Mouse (Mus musculus): ENCODE measurements around the gene Glipr1. TPM values are rescaled to one million over a fixed set of nuclear protein-coding genes. Genes with fewer than 3 reads are reported as not detected.

Glipr1 gene
- polyA plus RNA-seq, 1 experiment = 790 TPM

DNA sequence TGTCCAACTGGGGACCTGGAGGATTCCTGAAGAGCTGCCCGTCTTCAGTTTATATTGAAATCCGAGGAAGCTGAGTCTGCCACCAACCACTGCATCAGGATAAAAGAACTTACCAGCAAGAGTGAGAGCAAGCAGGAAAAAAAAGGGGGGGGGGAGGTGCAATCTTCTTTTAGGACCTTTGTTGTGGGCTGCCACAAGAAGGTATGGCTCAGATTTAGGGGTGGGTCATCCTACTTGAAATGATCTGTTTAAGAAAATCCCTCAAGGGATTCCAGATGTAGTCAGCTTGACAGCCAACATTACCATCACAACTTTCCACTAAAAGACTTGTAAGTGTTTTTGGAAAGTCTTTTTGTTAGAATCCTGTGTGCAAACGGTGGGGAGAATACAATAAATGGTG is 2.7 kb downstream of the Glipr1 start:
- Histone ChIP-seq H3K4me1 (ENCODE audit: control insufficient read depth, insufficient read depth, low read length) (peaks cover 30% of the 10 kb centered on the region), H3K4me3 (ENCODE audit: insufficient read depth, low read length) (no peak overlapping the region), H3K27ac (ENCODE audit: insufficient read depth, low read depth, low read length) (peak overlapping the region; percentile 74)
- TF ChIP-seq CTCF (IDR thresholded peaks at IDR 0.05; ENCODE audit: low read depth, low read length) (no peak), POLR2A (IDR thresholded peaks at IDR 0.05; ENCODE audit: borderline replicate concordance, low read depth, low read length) (no peak)

DNA sequence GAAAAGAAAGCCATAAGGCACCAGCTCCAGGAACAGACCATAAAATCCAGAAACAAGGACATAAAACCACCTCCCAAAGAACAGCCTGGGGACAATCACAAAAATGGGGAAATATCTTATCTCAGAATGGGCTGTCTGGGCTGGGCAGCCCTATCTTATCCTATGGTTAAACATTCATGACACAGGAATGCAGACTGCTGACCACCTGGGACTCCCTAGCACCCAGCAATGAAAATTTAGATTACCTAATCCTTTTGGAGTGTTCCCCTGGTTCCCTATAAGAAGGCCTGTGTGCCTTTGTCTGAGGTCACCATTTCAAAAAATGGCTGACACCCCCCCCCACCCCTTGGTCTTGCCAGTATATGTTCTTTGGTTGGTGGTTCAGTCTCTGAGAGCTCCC is 4.8 kb downstream of the Glipr1 start:
- TF ChIP-seq POLR2A (IDR thresholded peaks at IDR 0.05; ENCODE audit: borderline replicate concordance, low read depth, low read length) = no peak
- Histone ChIP-seq H3K4me3 (ENCODE audit: insufficient read depth, low read length) (no peak overlapping the region), H3K4me1 (ENCODE audit: control insufficient read depth, insufficient read depth, low read length) (peaks cover 34% of the 10 kb centered on the region), H3K27ac (ENCODE audit: insufficient read depth, low read depth, low read length) (peak overlapping the region; percentile 28; the same call in 1 of the 2 replicates)

DNA sequence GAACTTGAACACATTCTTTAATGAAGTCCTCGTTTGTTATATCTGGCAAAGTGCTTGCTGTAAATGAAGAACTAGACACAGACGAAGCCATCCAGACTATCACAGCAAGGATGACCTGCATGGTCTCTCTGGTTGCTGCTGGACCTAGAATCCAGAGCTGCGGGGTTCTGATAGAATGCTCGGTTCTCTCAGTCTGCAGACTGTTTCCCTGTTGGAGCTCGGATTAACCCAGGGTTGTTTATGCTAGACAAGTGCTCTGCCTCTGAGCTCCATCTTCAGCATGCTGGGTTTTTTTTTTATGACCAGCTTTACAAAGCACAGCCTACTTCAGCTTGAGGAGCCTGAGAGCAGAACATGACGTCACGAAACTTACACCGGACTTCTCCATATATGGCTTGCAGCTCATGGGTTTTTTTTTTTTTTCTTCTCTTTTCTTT is 5.5 kb downstream of the Glipr1 start:
- peak; percentile 71; the same call in 1 of the 2 replicates for TF ChIP-seq POLR2A (IDR thresholded peaks at IDR 0.05; ENCODE audit: borderline replicate concordance, low read depth, low read length)
- no peak for TF ChIP-seq CTCF (IDR thresholded peaks at IDR 0.05; ENCODE audit: low read depth, low read length)
- peak overlapping the region; percentile 97 for H3K27ac ChIP-seq (ENCODE audit: insufficient read depth, low read depth, low read length)
- H3K4me1 ChIP-seq (ENCODE audit: control insufficient read depth, insufficient read depth, low read length) = peaks cover 39% of the 10 kb centered on the region
- peak overlapping the region; percentile 85 for H3K4me3 ChIP-seq (ENCODE audit: insufficient read depth, low read length)

DNA sequence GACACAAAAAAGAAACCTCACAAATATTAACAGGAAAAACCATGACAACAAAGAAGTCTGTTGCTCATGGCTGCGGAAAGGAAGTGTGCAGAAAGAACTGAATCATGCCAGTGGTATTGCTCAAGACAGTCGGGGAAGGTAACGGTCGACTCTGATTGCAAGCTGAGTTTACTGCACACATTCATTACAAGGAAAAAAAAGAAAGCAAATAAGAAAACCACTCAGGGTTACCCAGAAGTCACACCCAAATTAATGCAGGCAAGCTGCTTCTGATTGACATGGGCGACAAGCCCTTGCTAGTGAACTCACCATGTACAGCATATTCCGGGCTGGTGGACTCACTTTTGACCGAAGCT is 5.9 kb downstream of the Glipr1 start:
- peak overlapping the region; percentile 85 for H3K4me3 ChIP-seq (ENCODE audit: insufficient read depth, low read length)
- peak overlapping the region; percentile 97 for H3K27ac ChIP-seq (ENCODE audit: insufficient read depth, low read depth, low read length)
- peaks cover 39% of the 10 kb centered on the region for H3K4me1 ChIP-seq (ENCODE audit: control insufficient read depth, insufficient read depth, low read length)
- TF ChIP-seq CTCF (IDR thresholded peaks at IDR 0.05; ENCODE audit: low read depth, low read length) (no peak), POLR2A (IDR thresholded peaks at IDR 0.05; ENCODE audit: borderline replicate concordance, low read depth, low read length) (no peak)

DNA sequence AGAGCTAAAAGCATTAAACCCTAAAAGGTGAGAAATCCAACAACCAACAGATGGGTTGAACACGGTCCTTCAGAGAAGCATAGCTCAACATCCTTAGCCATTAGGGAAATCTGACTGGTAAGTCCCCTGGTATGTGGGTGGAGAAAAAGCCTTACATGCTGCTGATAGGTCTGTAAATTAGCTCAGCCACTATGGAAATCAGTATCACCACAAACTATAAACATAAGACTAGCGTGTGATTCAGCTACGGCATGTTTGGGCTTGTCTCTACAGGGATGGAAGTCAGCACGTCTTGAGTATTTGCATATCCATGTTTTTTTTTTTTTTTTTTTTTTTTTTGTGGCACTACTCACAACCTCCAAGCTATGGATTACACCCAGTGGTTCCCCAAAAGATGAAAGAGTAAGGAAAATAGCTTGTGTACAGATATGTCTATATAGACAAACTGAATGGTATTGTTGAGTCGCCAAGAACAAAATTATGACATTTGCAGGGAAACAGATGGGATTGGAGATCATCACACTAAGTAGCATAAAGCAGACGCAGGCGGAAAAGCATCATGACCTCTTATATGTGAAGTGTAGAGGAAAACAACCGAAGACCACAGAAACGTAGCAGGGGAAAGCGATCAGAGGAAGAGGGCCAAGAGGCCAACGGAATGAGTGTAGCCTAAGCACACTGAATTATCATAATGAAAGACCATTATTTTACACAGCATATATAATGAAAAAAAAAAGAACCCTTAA is 6.5 kb downstream of the Glipr1 start:
- peak overlapping the region; percentile 85 for H3K4me3 ChIP-seq (ENCODE audit: insufficient read depth, low read length)
- TF ChIP-seq CTCF (IDR thresholded peaks at IDR 0.05; ENCODE audit: low read depth, low read length) (no peak), POLR2A (IDR thresholded peaks at IDR 0.05; ENCODE audit: borderline replicate concordance, low read depth, low read length) (no peak)
- H3K4me1 ChIP-seq (ENCODE audit: control insufficient read depth, insufficient read depth, low read length) = peaks cover 38% of the 10 kb centered on the region
- peak overlapping the region; percentile 97 for H3K27ac ChIP-seq (ENCODE audit: insufficient read depth, low read depth, low read length)

DNA sequence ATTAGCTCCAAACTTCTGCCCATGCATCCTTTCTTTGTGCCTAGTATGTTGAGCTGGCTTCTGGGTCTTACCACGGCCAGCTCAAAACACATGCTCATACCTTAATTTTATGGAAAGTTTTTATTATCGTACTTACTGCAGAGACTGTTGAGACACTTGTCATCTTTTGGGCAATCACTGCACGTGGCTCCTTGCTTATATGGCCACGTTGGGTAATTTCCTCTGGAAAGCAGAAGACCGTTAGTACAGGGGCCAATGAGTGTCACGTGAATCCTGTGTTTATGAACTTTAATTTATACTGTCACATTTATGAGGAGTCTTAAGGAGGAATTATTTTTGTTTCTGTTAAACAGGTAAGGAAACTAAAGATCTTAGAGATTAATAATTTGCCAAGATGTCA is 16.0 kb downstream of the Glipr1 start:
- H3K4me3 ChIP-seq (ENCODE audit: insufficient read depth, low read length) = no peak overlapping the region
- H3K4me1 ChIP-seq (ENCODE audit: control insufficient read depth, insufficient read depth, low read length) = peaks cover 33% of the 10 kb centered on the region
- H3K27ac ChIP-seq (ENCODE audit: insufficient read depth, low read depth, low read length) = peak overlapping the region; percentile 95
- TF ChIP-seq CTCF (IDR thresholded peaks at IDR 0.05; ENCODE audit: low read depth, low read length) (no peak), POLR2A (IDR thresholded peaks at IDR 0.05; ENCODE audit: borderline replicate concordance, low read depth, low read length) (no peak)

DNA sequence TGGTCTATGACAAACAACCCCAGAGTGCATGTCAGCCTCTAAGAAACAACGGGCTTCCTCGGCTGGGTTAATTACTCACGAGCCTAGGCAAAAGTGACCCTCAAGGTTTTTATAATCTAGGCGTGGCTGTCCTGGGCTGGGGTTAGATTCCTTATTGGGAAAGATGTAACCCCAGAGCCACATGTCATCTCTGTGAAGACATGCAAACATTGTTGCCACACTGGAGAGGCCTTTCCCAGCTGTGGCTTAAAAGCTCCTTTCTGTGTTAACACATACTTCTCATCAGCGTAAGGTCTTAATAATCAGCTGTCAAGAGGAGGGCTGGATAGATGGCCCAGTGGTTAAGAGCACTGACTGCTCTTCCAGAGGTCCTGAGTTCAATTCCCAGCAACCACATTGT is 19.4 kb downstream of the Glipr1 start:
- H3K4me1 ChIP-seq (ENCODE audit: control insufficient read depth, insufficient read depth, low read length) = peaks cover 17% of the 10 kb centered on the region
- H3K27ac ChIP-seq (ENCODE audit: insufficient read depth, low read depth, low read length) = no peak overlapping the region
- no peak for TF ChIP-seq CTCF (IDR thresholded peaks at IDR 0.05; ENCODE audit: low read depth, low read length)
- no peak for TF ChIP-seq POLR2A (IDR thresholded peaks at IDR 0.05; ENCODE audit: borderline replicate concordance, low read depth, low read length)

DNA sequence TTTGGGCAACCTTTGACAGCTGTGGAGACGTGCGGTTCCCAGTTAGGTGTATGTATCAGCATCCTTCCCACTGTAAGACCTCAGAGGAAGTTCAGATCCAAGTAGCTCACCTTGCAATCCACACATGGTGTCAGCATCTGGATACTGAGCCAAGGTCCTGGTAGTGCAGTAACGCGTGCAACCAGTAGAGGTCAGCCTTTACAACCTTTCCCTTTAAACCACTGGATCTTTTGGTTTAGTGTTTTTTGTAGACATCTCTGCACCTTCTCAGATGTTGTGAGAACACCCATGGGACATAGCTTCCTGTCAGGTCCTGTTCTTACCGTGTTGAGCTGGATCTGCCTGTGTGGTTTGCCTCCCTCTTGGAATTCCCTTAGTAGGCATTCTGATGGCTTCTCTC is 24.8 kb downstream of the Glipr1 start:
- Histone ChIP-seq H3K4me1 (ENCODE audit: control insufficient read depth, insufficient read depth, low read length) (peaks cover 3% of the 10 kb centered on the region; the same call in 1 of the 2 replicates), H3K27ac (ENCODE audit: insufficient read depth, low read depth, low read length) (no peak overlapping the region), H3K4me3 (ENCODE audit: insufficient read depth, low read length) (no peak overlapping the region)
- TF ChIP-seq POLR2A (IDR thresholded peaks at IDR 0.05; ENCODE audit: borderline replicate concordance, low read depth, low read length) (no peak), CTCF (IDR thresholded peaks at IDR 0.05; ENCODE audit: low read depth, low read length) (peak; percentile 47; the same call in 1 of the 2 replicates)

More for the DNA sequence above, 19.4 kb downstream of the Glipr1 start:
- H3K4me3 ChIP-seq (ENCODE audit: insufficient read depth, low read length) = no peak overlapping the region

DNA sequence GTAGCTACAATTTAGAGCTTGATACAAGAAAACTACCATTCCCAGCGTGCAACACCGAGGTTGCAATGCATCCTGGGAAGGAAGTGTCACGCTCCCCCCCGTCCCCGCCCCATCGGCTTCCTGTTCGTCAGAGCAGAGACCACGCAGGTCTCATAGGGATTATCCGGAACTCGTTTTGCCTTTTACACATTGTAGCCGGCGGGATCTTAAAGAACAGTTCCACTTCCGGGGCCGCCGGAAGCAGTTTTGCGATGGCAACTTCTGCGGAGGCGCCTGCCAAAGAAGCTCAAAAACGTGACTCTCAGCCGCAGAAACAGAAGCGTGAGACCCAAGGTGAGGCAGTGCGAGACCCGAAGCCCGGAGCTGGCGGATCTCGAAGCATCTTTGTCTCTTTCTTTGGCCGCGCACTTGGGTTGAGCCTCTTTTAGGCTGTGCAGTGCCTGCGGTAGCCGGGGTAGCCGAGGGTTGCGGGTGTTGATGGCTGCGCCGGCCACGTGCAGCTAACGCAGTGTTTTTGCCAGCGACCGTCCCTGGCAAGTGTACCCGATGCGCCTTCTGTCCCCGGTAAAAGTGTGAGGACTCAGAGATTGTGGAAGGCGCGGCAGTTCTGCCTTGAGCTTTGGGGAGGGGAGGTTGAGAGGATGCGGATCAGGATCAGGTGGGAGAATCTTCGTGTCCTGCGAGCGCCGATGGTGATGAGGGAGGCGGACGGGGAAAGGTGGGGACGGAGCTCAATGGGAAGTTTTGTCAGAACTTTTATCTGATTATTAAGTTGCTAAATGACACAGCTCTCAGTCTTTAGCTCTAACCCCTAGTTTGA is 29.7 kb downstream of the Glipr1 start, which contains the start of gene Krr1:
Gene Krr1, plus strand, starts transcription at position 123 of the 820 bp plus-strand sequence.
- Histone ChIP-seq H3K4me1 (ENCODE audit: control insufficient read depth, insufficient read depth, low read length) (peaks cover 3% of the 10 kb centered on the region), H3K4me3 (ENCODE audit: insufficient read depth, low read length) (peak within 1 kb of the TSS; percentile 100), H3K27ac (ENCODE audit: insufficient read depth, low read depth, low read length) (peak within 1 kb of the TSS; percentile 45)
- TF ChIP-seq CTCF (IDR thresholded peaks at IDR 0.05; ENCODE audit: low read depth, low read length) (no peak), POLR2A (IDR thresholded peaks at IDR 0.05; ENCODE audit: borderline replicate concordance, low read depth, low read length) (no peak)

DNA sequence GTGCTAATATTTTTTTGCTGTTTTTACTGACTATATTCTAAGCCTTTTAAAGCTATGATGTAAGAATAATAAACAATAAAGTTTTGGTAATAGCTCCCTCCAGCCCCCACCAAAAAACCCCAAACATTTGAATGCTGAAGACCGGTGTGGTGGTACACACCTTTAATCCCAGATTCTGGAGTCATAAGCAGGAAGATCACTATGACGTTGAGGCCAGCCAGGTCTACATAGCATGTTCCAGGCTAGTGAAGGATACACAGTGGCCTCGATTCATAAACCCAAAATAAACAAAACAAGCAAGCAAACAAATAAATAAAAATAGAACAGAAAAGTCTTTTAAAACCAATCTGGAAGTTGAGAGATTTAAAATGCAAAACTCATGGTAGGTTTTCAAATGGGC is 30.5 kb downstream of the Glipr1 start:
- no peak overlapping the region for H3K27ac ChIP-seq (ENCODE audit: insufficient read depth, low read depth, low read length)
- peaks cover 3% of the 10 kb centered on the region for H3K4me1 ChIP-seq (ENCODE audit: control insufficient read depth, insufficient read depth, low read length)
- TF ChIP-seq CTCF (IDR thresholded peaks at IDR 0.05; ENCODE audit: low read depth, low read length) = no peak
- no peak for TF ChIP-seq POLR2A (IDR thresholded peaks at IDR 0.05; ENCODE audit: borderline replicate concordance, low read depth, low read length)
- no peak overlapping the region for H3K4me3 ChIP-seq (ENCODE audit: insufficient read depth, low read length)
